Comparison of ENCODE assay signal across 19 mouse cellular contexts in the genomic region with DNA sequence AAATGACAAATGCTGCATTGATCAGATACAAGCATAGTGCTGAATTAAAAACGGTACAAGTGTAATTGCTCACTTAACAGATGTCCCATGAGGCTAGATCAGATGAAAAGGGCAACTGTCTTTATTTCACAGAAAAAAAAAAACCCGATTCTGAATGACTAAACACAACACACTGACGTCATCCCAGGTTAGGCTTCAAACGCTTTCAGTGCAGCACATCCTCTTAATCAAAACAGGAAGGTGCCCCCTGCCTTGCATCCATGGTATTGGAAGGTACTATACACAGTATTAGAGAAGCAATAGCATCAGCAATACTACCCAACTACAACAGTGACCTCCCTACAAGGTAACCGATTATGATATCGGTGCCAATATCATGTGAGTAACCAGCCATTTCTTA. TPM values are rescaled to one million over a fixed set of nuclear protein-coding genes. Genes with fewer than 3 reads are reported as not detected.
DNase-seq lines count a peak whose midpoint lies in the region; ATAC-seq and TF ChIP-seq lines count a peak whose summit lies in the region.
"Had no signal": no experiment of that assay in that cellular context is flagged by ENCODE, and none has a peak within 500 bp of the region (broad histone marks: within the 10 kb centered on the region; RNA-seq: fewer than 3 reads in every experiment).

No protein-coding gene starts in this region.

- H3K4me2 ChIP-seq in hindbrain, postnatal 0 days (ENCODE audit: low read depth, low read length): no peak overlapping the region
- H3K4me2 ChIP-seq in hindbrain, embryonic 16.5 days (ENCODE audit: low read length): no peak overlapping the region
- no peak overlapping the region for H3K4me2 ChIP-seq in liver, embryonic 12.5 days

- no peak for TF ChIP-seq CTCF in hindbrain, postnatal 0 days (IDR thresholded peaks at IDR 0.05; ENCODE audit: low read depth)

- no peaks in the 10 kb centered on the region for H3K9me3 ChIP-seq in hindbrain, postnatal 0 days (ENCODE audit: low read length)
- no peaks in the 10 kb centered on the region for H3K9me3 ChIP-seq in hindbrain, embryonic 16.5 days (ENCODE audit: control insufficient read depth, low read length)
- no peaks in the 10 kb centered on the region for H3K9me3 ChIP-seq in embryonic facial prominence, embryonic 10.5 days
- H3K9me3 ChIP-seq in liver, embryonic 12.5 days (replicated peaks): no peaks in the 10 kb centered on the region
- H3K9me3 ChIP-seq: G1E; limb, embryonic 10.5 days; megakaryocyte, embryonic 14.5 days had no signal

- H3K27ac ChIP-seq in hindbrain, postnatal 0 days: 0 out of 2 replicates have a peak overlapping the region, but pooled peaks have one; percentile 45
- H3K27ac ChIP-seq in hindbrain, embryonic 16.5 days (ENCODE audit: low read depth, low read length): no peak overlapping the region
- H3K27ac ChIP-seq in embryonic facial prominence, embryonic 10.5 days (replicated peaks): peak overlapping the region; percentile 35; the same call in 1 of the 2 replicates
- H3K27ac ChIP-seq in liver, embryonic 12.5 days: no peak overlapping the region
- H3K27ac ChIP-seq: kidney, postnatal 0 days; limb, embryonic 10.5 days had no signal

- peaks cover 20% of the 10 kb centered on the region for H3K4me1 ChIP-seq in hindbrain, postnatal 0 days (ENCODE audit: insufficient read depth, low read length)
- peaks cover 8% of the 10 kb centered on the region for H3K4me1 ChIP-seq in hindbrain, embryonic 16.5 days (ENCODE audit: control insufficient read depth, insufficient read depth, low read depth, low read length)
- H3K4me1 ChIP-seq in embryonic facial prominence, embryonic 10.5 days: peaks cover 27% of the 10 kb centered on the region
- H3K4me1 ChIP-seq in liver, embryonic 12.5 days: no peaks in the 10 kb centered on the region

- 69% methylated on average over 6 of the region's 6 CpGs for whole genome bisulfite sequencing in hindbrain, postnatal 0 days
- 63% methylated on average over 6 of the region's 6 CpGs for WGBS in hindbrain, embryonic 16.5 days
- 66% methylated on average over 6 of the region's 6 CpGs for WGBS in embryonic facial prominence, embryonic 10.5 days
- 71% methylated on average over 6 of the region's 6 CpGs for WGBS in liver, embryonic 12.5 days (ENCODE audit: insufficient replicate concordance)

- ATAC-seq in hindbrain, postnatal 0 days: no peak
- ATAC-seq in hindbrain, embryonic 16.5 days: no peak
- ATAC-seq in CD4-positive, CD25-positive, alpha-beta regulatory T cell, adult 4 months: peak; percentile 96
- peak; percentile 95 for ATAC-seq in inflammation-experienced regulatory T-cells, adult 6 months
- no peak for ATAC-seq in liver, embryonic 12.5 days
- ATAC-seq: intestine, embryonic 16.5 days had no signal

- H3K36me3 ChIP-seq in hindbrain, postnatal 0 days (ENCODE audit: insufficient read depth, low read length): no peaks in the 10 kb centered on the region
- H3K36me3 ChIP-seq in hindbrain, embryonic 16.5 days (ENCODE audit: control insufficient read depth, insufficient read depth, low read length): no peaks in the 10 kb centered on the region
- H3K36me3 ChIP-seq in embryonic facial prominence, embryonic 10.5 days (replicated peaks): no peaks in the 10 kb centered on the region
- no peaks in the 10 kb centered on the region for H3K36me3 ChIP-seq in liver, embryonic 12.5 days
- H3K36me3 ChIP-seq: G1E; limb, embryonic 10.5 days had no signal

- H3K27me3 ChIP-seq in hindbrain, postnatal 0 days (ENCODE audit: insufficient read depth, low read length): no peaks in the 10 kb centered on the region
- no peaks in the 10 kb centered on the region for H3K27me3 ChIP-seq in hindbrain, embryonic 16.5 days (replicated peaks; ENCODE audit: control insufficient read depth, insufficient read depth, low read length)
- no peaks in the 10 kb centered on the region for H3K27me3 ChIP-seq in embryonic facial prominence, embryonic 10.5 days (replicated peaks; ENCODE audit: low read depth, poor library complexity, severe bottlenecking)
- H3K27me3 ChIP-seq in liver, embryonic 12.5 days (replicated peaks): no peaks in the 10 kb centered on the region
- H3K27me3 ChIP-seq: megakaryocyte, embryonic 14.5 days had no signal

- no peak overlapping the region for H3K4me3 ChIP-seq in hindbrain, postnatal 0 days (ENCODE audit: low read length)
- no peak overlapping the region for H3K4me3 ChIP-seq in hindbrain, embryonic 16.5 days (ENCODE audit: low read length)
- no peak overlapping the region for H3K4me3 ChIP-seq in embryonic facial prominence, embryonic 10.5 days
- H3K4me3 ChIP-seq in liver, embryonic 12.5 days: no peak overlapping the region
- H3K4me3 ChIP-seq: limb, embryonic 10.5 days; megakaryocyte, embryonic 14.5 days had no signal

- no peak overlapping the region for H3K9ac ChIP-seq in hindbrain, postnatal 0 days (replicated peaks; ENCODE audit: low read length)
- H3K9ac ChIP-seq in hindbrain, embryonic 16.5 days (ENCODE audit: low read depth, low read length): no peak overlapping the region
- H3K9ac ChIP-seq in liver, embryonic 12.5 days: no peak overlapping the region

- no peak for DNase-seq in hindbrain, postnatal 0 days (ENCODE audit: low spot score)
- DNase-seq in embryonic facial prominence, embryonic 10.5 days (ENCODE audit: low spot score): no peak
- no peak for DNase-seq in yolk sac, embryonic 10.5 days (ENCODE audit: low spot score)
- DNase-seq: adrenal gland, postnatal 36 days; cerebellum, adult 11-12 months; cerebellum, postnatal 14 days; gastrocnemius, postnatal 10 days; heart, postnatal 4 days; lung, adult 18-20 months; right cerebral cortex, postnatal 4 days had no signal

RNA-seq across cellular contexts. Expression of gene Dclk2, which starts 49.7 kb away (rescaled TPM):
- total RNA-seq in hindbrain, postnatal 0 days (2014; rRNA removed): 159 and 176 TPM in 2 replicates
- 68.1 and 69.6 TPM in 2 replicates for polyA plus RNA-seq in hindbrain, postnatal 0 days (2015; fragmentation: Nextera tagmentation; extraction: Ambion mirVana)
- 74.9 and 84.2 TPM in 2 replicates for polyA plus RNA-seq in hindbrain, embryonic 16.5 days (2015; fragmentation: Nextera tagmentation; extraction: Ambion mirVana)
- 1 to 10 TPM; 2.4 to 3.5 TPM for polyA plus RNA-seq in CD4-positive, CD25-positive, alpha-beta regulatory T cell, adult 4 months (2017; shearing (Covaris generic))
- polyA plus RNA-seq in embryonic facial prominence, embryonic 10.5 days (2016; fragmentation: Nextera tagmentation; extraction: Ambion mirVana): 14.2 and 15.0 TPM in 2 replicates
- polyA plus RNA-seq in inflammation-experienced regulatory T-cells, adult 6 months (2017; shearing (Covaris generic)): 1 to 10 TPM; 1.4 to 1.9 (median 1.5) TPM
- 11.1 and 11.3 TPM in 2 replicates for polyA plus RNA-seq in liver, embryonic 12.5 days (2016; fragmentation: Nextera tagmentation; extraction: Ambion mirVana)
- polyA plus RNA-seq: G1E had no signal

Comparison
In these comparisons a context has a peak if more than half of its experiments do, and no peak if none do; other contexts are left out.
1. H3K27ac ChIP-seq: peak in hindbrain, postnatal 0 days (single experiment) and embryonic facial prominence, embryonic 10.5 days (single experiment); none in hindbrain, embryonic 16.5 days (single experiment) and liver, embryonic 12.5 days (single experiment).
2. ATAC-seq: peak in CD4-positive, CD25-positive, alpha-beta regulatory T cell, adult 4 months (single experiment) and inflammation-experienced regulatory T-cells, adult 6 months (single experiment); none in hindbrain, postnatal 0 days (single experiment), hindbrain, embryonic 16.5 days (single experiment) and liver, embryonic 12.5 days (single experiment).